Mouse (Mus musculus): Measurements from ENCODE around the gene Uggt1.

The Uggt1 gene

DNA sequence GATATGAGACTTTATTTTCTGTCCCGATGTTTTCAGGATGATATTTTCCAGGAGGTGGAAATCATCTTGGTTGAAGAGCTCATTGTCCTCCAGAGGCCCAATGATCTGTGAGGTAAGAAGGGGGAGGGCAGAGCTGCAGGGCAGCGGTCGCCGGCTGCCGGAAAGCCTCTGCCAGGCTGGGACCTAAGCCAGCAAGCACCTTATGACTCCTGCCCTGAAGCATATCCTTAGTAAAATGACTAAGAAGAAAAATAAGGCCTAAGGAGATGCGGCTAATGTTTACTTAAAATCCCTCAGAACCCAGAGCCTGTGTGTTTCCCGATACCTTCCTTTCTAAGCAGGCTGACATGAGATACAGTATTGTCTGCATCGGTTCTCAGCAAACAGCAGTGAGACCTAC lies 71.1 kb downstream of the Uggt1 start:
- DNase-seq (ENCODE audit: low spot score): no peak

- DNase-seq (ENCODE audit: low spot score): no peak
Observed at GRCm38 (mm10) chr1:36172941-36173340, 71.6 kb downstream of the Uggt1 start.

DNA sequence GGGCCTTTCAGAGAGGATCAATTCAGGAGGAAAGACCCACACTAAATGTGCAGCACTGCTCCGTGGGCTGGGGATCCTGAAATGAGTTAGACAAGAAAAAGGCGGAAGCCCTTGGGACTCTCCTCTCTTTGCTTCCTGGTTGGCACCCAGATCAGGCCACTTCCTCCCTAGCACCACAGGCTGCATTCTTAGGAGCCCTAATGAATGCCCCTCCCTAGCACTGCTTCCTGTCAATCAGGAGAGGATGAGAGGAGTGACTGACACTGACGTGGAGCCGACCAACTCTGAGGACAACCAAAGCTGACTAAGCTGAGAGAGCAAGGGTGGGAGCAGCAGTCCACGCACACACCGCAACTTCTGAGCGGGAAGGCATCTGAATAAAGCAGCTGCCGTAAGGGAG lies 81.8 kb downstream of the Uggt1 start:
- no peak for DNase-seq (ENCODE audit: low spot score)

- no peak for DNase-seq (ENCODE audit: low spot score)
Observed at GRCm38 (mm10) chr1:36161208-36161607, 83.3 kb downstream of the Uggt1 start.

DNA sequence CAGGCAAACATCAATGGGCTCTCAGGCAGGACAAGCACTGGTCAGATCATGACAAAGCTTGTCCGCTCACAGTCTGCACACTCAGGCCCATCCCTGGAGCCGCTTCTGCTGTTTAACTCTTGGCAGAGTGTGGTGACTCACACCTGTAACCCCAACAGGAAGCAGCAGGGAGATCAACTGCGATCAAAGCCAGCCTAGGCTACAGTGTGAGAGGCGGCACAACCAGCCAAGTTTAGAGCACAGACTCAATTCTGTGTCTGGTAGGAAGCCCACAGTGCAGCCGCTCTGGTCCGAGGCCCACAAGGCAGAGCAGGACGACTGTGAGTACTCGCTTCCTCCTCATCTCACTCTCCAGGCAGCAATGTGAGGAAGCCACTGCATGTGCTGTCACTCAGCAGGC lies 84.3 kb downstream of the Uggt1 start:
- no peak for DNase-seq (ENCODE audit: low spot score)

GRCm38 (mm10) chr1:36149411-36149810 lies 95.1 kb downstream of the Uggt1 start:
- no peak for DNase-seq (ENCODE audit: low spot score)

DNA sequence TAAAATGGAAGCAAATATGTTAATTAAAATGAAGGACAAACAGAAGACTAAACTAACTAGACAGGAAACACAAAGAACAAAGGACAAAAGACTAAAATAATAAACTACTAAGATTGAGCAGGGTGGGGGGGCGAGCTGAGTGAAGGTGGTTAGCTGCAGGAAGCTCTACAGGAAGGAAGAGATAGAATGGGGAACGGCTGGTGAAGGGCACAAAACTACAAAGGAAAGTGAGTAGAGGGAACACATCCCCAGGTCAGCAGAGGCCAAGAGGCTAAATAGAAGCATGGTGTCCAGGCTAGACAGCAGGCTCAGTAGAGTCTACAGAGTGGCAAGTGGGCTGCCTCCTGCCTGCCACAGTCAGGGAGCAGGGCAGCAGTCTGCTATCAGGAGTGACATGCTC lies 95.7 kb downstream of the Uggt1 start:
- no peak for DNase-seq (ENCODE audit: low spot score)

DNA sequence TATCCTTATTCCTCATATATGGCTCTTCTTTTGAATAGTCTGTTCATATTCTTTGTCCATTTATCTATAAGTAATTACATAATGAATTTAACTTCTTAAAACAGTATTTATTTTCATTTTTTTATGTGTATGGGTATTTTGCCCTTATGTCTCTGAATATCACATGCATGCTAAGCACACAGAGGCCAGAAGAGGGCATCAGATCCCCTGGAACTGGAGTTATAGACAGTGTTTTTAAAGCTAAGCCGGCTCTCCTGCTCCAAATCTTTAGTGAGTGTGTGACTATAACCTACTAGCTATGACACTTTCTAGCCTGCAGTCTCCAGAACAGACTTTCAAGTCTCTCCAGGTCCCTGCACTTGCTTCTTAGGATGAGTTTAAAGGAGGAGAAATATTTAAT lies 99.5 kb downstream of the Uggt1 start:
- DNase-seq (ENCODE audit: low spot score): no peak

DNA sequence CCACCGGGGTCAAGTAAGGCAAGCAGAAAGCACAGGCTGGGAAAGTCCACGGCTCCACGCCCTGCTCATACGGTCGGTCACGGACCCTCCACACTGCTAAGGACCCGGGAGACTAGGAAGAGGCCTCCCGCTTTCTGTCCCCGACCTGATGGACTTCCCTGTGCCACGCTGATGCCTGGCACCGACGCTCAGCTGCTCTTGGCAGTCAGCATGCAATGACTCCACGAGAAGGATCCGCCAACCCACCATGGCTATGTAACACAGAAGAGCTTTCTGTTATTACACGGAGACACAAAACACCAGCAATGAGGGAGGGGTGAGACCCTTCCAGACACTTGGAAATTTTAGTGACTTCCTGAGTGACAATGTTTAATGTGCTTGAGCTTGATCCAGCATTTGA lies 104.2 kb downstream of the Uggt1 start:
- no peak for DNase-seq (ENCODE audit: low spot score)

DNA sequence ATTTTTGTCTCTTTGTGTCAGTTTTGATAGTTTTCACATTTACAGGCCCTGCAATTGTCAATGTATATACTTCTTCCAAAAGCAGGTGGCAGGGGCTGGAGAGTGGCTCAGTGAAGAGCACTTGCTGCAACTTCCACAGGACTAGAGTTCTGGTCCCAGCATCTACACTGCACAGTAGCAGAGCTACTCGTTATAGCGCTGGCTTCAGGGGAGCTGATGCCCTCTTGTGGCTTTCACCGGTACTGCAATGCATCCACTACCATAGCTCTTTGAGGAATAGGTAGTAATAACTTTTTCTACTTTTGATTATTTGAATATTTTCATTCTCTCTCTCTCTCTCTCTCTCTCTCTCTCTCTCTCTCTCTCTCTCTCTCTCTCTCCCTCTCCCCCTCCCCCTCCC lies 109.9 kb downstream of the Uggt1 start:
- DNase-seq (ENCODE audit: low spot score): peak; percentile 74

DNA sequence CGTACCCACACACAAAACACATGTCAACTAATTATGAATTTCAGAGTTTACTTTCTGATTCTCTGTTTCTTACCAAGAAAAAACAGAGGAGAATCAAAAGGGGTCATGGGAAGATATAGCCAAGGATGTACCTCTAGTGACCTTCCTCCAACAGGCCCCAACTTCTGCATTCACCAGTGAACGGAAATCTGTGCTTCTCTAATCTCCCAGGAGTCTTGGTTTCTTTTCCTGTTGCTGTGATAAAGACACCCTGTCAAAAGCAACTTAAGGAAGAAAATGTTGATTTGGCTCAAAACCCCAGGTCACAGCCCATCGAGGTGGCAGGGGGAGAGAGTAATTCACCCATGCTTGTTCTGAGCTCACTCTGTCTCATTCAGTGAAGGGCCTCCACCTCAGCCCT lies 110.9 kb downstream of the Uggt1 start:
- no peak for DNase-seq (ENCODE audit: low spot score)

GRCm38 (mm10) chr1:36133041-36133440 lies 111.5 kb downstream of the Uggt1 start:
- no peak for DNase-seq (ENCODE audit: low spot score)

DNA sequence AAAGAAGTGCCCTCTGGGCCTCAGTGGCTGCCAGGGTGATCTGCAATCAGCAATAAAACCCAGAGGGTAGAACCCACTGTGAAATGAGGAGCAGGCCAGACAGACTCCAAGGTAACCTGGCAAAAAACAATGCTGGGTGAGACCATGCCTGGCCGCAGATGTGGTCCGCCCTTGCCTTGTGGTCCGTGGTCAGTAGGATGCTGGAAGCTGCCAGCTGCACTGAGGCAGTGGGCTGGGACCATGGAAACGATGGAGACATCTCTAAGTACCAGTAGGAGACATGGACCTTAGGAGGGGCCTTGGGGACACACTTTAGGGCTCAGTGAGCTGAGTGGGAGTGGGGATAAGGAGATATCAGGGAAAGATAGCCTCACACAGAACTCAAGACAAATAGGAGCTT lies 112.3 kb downstream of the Uggt1 start:
- DNase-seq (ENCODE audit: low spot score): no peak

DNA sequence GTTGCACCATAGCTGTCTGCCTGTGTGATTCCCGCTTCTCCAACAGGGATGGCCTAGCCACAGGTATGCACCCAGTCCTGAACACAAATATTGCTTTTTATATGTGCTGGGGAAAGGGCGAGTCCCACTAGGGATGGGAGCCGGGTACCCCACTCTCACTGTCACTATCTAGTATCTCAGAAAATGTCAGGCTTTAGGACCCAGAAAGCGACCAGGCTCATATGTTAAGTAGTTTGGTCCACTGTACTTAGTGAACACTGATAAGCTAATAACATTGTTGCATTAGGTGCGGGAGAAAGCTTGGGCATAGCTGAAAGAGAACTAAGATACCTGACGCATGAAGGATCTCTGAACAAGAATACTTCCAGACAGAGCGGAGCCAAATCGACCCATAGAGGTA lies 112.8 kb downstream of the Uggt1 start:
- DNase-seq (ENCODE audit: low spot score): no peak

- no peak for DNase-seq (ENCODE audit: low spot score)
Observed at GRCm38 (mm10) chr1:36131154-36131553, 113.4 kb downstream of the Uggt1 start.

DNA sequence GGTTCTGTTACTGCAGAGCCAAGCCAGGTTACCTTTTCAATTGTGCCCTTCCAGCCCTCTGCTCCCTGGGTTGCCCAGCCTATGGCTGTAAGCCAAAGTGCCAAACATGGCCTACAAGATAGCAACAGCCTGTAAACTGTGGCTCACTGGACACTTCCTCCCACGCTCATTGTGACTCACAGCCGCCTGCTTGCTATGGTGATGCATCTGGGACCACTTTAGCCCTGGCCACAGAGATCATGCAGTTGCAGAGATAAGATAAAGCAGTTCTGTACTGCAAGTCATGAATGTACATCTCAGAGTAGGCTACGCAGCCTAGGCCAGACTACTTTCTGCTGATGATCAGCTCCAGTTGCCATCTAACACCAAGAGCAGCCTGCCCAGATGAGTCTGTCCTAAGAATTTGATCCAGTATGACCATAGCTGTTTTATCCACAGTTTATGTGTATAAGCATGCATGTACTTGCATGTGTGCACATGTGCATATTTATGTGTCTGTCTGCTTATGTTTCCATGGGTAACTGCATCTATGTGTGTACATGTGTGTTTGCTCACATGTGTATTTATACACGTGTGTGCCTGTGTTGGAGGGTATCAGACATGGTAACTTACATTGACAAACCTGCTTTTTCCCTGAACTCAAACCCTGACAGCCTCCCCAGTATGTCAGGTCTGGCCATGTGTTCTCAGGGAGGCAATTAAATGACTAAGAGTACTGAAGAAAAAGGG lies 114.0 kb downstream of the Uggt1 start:
- DNase-seq (ENCODE audit: low spot score): no peak

DNA sequence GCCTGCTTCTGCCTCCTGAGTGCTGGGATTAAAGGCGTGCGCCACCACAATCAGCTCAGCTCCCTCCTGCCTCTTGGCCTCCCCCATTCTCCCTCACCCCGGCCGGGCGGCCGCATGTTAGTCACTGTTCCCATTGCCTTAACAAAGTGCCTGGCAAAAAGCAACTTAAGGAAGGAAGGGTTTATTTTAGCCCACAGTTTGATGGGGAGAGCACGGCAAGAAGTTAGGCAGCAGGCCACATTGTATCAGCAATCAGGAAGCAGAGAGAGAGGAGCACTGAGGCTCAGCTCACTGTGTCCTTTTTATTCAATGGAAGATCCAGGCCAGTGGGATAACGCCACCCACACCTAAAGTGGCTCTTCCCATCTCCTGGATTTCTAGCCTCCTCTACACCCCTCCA lies 114.6 kb downstream of the Uggt1 start:
- DNase-seq (ENCODE audit: low spot score): no peak

DNA sequence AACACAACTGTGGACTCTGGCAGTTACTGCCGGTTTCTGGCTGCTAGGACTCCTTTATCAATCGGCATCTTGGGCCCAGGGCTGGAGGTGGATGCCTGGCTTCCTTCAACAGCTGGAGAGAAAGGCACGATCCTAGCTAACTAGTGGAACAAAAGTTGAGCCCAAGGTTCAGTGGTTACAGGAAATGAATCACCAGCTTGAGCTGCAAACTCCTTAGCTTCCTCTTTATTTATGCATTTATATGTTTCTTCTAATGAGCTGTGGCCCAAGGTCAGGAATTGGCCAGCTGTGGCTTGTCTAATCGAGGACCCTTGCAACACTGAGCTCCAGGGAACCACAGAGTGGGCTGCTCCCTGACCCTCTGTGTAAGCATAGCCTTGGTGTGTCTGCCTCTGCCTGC lies 115.4 kb downstream of the Uggt1 start:
- DNase-seq (ENCODE audit: low spot score): no peak

- no peak for DNase-seq (ENCODE audit: low spot score)
Observed at GRCm38 (mm10) chr1:36125076-36125475, 119.4 kb downstream of the Uggt1 start.

DNA sequence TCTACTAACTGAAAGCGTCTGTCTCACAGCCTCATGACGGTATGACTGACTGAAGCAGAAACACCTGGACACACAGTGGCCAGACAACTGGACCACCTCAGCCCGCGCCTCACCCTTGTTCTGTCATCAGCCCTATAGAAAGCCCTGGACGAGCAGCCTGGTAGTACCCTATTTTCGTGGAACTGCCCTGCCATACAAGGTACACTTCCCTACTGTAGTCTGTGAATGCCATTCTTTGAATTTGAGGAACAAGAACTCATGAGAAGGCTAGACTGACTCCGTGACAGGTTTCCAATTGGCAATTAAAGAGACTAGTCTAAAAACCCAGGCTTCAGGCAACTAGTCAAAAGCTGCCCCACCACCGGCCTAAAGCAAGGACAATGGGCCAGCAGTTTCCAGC lies 123.3 kb downstream of the Uggt1 start:
- DNase-seq (ENCODE audit: low spot score): no peak

DNA sequence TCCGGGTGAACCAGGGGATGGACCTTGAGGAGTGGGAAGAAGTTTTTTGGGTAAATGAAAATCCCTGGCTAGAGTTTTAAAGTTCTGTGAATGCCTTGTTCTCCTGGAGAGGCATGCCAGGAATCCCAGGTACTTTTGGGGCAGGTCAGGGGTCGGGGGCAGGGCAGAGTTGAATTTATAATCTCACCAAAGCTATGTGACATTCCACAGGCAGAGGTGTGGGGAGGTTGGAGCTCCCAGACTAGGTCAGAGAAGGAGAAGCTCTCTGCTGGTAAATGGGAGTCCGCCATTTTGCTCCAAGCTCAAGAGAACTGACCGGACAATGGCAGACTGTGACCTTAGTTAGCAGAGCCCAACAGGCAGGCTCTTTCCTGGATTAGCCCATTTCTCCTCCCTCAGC lies 125.1 kb downstream of the Uggt1 start:
- DNase-seq (ENCODE audit: low spot score): no peak

DNA sequence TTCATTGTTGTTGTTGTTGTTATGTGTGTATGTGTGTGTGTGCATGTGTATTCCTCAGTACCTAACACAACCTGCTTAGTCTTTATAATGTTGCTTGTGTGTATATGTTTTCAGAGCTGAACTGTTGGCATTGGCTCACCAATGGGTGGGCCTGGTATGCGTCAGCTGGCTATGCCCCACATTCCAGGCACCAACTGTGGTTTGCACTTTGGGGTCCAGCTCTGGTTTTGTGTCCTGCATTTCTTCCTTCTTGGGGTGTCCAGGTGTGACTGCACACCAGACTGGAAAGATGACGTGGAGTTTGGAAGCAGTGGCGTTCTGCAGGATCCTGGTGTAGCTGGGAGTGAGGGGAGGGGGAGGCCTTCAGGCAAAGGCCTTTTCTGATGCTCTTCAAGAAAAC lies 125.6 kb downstream of the Uggt1 start:
- no peak for DNase-seq (ENCODE audit: low spot score)

- no peak for DNase-seq (ENCODE audit: low spot score)
Observed at GRCm38 (mm10) chr1:36118061-36118685, 126.3 kb downstream of the Uggt1 start.

- no peak for DNase-seq (ENCODE audit: low spot score)
Observed at GRCm38 (mm10) chr1:36116488-36116887, 128.0 kb downstream of the Uggt1 start.

All from urinary bladder, postnatal 25 days (tissue).